Mouse (Mus musculus) stomach, postnatal 0 days (tissue): ENCODE measurements around the gene Ptprm.

Experiments used
- CTCF ChIP-seq: IDR thresholded peaks from 2 replicates; pipeline ENCODE4 v1.5.1; 2016; ENCODE audit warnings: antibody characterized with exemption, low read depth, mild to moderate bottlenecking, moderate library complexity
- EP300 ChIP-seq: optimal IDR thresholded peaks from 2 replicates; pipeline ENCODE3; 2016; ENCODE audit warnings: antibody characterized with exemption

DNA sequence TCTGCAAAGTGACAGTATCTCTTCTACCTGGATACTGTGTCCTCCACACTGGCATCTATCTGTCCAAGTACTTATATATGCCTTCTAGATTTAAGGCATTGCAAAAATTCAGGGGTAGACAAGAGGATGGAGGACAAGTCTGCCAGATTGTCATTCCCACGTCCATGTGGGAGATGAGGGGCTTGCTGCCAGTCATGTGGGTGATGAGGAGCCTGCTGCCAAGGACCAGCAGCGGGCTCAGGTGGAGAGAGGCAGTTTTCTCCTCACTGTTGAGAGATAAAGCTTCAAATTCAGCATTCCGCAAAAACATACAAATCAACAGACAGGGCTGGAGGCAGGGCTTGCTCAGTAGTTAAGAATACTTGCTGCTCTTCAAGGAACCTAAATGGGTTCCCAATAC lies 66.8 kb downstream of the Ptprm start:
- no peak for TF ChIP-seq CTCF
- TF ChIP-seq EP300: no peak
